Mouse (Mus musculus) embryo, embryonic 10.5 days (tissue): ENCODE data around the gene Mcat.

Experiments
- DNase-seq: peaks from one replicate; pipeline ENCODE4 v3.0.0-alpha.2; 2015; ENCODE audit warnings: low spot score

Gene Mcat

DNA sequence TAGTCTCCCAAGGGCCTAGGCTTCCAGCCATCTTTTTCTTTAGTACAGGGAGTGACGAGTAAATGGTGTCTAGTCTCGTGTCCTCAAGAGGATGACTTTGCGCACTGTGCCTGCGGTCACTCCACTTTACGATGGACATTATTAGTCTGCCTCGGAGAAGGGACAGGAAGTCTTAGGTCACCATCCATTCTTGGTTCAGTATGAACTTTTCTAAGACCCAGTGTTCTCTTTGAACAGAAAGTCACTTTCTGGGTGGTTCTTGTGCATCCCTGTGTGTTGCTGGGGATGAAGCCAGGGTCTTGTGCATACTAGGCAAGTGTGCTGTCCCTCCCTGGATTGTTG lies 27.7 kb downstream of the Mcat start:
- DNase-seq = no peak

DNA sequence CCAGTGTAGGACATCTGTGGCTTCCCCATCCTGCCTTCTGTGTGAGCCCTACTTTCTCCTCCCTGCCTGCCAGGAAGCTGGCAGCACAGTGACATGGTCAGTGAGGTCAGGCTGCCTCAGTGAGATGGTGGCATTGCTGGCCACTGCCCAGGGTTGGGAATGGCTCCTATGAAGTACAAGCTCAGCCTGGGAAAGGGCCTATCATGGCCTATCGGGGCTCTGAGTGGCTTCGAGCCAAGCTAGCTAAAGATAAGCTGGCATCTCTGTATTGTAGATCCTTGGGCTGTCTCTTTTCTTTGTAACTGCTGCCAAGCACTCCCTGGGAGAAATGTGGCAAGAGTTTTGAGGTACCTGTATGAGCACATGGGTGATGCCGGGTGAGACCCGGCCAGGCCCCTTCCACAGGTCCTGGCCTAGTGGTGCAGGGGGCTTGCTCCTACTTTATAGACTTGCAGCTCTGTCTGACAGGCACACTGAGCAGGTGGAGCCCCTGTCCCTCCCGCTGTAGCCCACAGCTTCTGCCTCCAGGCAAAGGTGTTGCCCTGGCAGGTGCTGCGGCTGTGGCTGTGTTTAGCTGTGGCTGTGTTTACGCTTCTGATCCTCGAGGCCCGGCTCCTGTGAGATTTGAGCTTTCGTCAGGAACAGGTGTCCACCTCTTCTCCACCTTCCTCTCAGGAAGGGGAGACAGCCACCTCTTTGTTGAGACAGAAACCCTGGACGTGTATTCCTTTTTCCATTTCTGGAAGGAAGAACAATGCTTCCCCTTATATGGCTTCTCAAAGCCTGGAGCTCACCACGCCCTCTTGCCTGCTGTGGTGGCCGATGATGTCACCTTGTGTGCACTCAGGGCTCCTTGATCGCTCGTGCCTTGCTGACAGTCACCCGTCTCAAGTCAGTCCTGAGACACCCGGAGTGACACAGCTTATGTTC lies 28.4 kb downstream of the Mcat start:
- DNase-seq = no peak

DNA sequence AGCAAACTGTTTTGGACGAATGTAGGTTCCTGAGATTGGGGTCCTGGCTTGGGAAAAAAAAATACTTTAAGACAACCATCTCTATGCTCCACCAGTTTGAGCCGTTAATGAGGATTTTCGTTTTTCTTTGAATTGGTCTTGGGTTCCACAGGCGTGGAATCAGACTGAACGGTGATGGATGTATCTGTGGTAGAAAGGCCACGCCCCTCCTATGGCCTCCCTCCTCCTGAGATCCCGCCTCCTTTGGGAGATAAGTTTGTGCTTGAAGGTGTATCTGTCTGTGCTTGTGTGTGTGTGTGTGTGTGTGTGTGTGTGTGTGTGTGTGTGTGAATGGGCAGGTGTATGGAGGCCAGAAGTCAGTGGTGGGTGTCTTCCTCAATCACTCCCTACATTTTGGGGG lies 31.0 kb downstream of the Mcat start:
- no peak for DNase-seq

GRCm38 (mm10) chr15:83531961-83532469 lies 31.6 kb downstream of the Mcat start:
- no peak for DNase-seq

DNA sequence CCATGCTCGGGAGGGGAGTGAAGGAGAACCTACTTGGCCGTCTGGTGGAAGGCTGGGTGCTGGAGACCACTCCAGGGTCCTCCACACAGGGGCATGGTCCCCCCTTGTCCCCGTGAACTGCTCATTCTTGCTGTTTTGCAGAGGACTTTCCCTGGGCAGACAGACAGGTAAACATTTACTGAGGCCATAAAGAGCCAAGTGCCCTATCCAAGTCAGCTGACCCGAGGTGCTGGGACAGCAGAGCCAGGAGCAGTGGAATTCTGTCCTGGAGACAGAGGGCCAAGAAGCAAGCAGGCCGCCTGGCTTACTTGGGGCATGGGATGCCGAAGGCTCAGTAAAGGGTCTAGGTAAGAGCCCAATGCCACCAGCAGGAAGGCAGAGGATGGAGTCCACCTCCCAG lies 32.9 kb downstream of the Mcat start:
- no peak for DNase-seq

DNA sequence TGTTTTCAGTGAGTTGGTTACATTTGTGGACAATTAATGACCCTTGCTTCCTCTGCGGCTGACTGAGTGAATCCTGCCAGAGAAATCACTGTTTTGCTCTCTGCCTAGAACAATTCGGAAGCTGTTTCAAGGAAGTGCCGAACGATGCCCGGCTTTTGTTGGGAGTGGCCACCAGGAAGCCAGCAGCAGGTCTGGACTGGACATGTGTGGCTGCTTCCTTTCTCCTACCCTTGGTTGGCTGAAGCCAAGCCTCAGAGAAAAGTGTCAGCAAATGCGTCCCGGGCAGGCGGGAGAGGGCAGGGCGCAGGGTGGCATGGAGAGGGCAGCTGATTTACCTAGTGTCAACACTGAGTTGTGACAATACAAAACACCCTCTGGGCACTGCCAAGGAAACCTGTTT lies 33.4 kb downstream of the Mcat start:
- no peak for DNase-seq

DNA sequence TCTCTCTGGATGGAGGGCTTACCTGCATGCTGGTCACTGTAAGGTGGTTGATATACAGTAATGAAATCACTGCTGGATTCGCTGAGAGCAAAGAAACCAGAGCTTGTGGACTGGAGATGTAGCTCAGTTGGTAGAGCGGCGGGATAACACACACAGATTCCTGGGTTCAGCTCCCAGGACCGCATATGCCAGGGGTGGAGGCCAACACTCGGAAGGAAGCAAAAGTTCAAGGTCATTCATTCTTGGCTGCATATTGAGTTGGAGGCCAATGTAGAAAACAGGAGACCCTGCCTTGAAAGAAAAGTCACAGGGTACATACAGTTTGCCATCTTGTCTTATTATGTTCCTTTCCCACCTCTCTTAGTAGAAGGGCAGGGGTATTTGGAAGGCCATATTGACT lies 33.8 kb downstream of the Mcat start:
- no peak for DNase-seq

DNA sequence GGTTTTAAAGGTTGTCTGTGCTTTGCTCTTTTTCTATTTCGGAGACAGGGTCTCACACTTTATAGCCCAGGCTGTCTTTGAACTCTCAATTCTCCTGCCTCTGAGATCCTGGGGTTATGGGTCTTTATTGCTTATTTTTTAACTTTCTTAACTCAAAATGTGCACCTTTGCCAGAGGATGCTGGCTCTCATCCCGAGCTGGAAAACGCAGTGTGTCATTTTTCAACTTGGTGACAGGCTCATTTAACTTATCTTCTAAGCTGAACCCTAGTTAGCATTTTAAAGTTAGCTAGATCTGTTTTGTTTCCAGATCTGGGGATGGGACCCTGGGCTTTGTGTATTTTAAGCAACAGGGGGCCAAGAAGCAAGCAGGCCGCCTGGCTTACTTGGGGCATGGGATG lies 34.7 kb downstream of the Mcat start:
- no peak for DNase-seq

GRCm38 (mm10) chr15:83527747-83528146 lies 35.8 kb downstream of the Mcat start:
- DNase-seq = no peak

GRCm38 (mm10) chr15:83527092-83527437 lies 36.5 kb downstream of the Mcat start:
- DNase-seq = no peak

DNA sequence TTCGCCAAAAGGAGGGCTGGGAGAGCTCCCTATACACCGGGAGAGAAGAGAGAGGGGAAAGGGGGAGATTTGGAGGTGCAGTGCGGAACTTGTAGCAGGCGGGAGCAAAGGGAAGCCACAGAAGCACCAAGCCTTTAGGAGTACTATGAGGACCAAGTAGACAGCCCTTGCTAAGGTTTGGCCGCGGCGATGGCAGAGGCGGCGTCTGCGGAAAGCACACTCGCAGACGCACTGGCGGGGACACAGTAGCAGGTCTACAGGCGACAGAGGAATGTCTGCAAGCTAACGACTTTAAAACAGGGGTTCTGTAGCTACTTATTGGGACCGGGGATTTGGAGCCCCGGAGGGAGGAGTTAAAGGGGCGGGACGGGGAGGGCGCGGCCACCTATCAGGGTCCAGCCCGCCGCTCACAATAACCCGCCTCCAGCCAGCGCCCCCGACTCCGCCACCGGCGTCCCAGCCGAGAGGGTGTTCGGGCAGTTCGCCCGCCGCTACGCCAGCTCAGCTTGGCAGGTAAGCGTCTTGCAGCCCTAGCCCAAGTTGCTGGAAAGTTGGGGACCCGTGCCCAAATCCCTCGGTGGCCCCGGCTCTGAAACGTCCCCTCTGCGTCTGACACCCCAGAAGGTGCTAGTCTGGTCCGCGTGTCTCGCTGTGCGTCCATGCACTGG lies 37.0 kb downstream of the Mcat start, which contains the start of gene Bik:
Gene Bik (plus strand): TSS at position 439 of the 668 bp plus-strand sequence.
- peak; percentile 82 for DNase-seq

GRCm38 (mm10) chr15:83524333-83524729 lies 39.3 kb downstream of the Mcat start:
- no peak for DNase-seq

- peak; percentile 19 for DNase-seq
Measured at GRCm38 (mm10) chr15:83523638-83524332, 39.8 kb downstream of the Mcat start.

DNA sequence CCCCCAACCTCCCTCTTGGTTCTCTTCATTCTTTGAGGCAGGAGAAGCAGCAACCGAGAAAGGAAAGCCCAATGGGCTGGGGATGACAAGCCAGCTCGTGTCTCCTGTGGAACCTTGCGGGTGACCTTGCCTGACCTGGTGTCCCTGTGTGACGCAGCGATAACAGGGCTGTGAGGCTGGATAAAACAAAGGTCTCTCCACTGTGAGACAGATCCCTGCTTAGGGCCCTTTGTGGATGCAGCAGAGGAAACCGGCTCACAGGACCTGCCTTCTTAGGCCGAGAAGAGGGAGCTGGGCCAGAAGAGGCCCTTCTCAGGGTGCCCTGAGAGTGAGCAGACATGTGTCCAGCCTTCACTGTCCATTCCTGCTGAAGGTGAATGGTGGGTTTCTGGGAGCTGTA lies 40.4 kb downstream of the Mcat start:
- DNase-seq = peak; percentile 34

DNA sequence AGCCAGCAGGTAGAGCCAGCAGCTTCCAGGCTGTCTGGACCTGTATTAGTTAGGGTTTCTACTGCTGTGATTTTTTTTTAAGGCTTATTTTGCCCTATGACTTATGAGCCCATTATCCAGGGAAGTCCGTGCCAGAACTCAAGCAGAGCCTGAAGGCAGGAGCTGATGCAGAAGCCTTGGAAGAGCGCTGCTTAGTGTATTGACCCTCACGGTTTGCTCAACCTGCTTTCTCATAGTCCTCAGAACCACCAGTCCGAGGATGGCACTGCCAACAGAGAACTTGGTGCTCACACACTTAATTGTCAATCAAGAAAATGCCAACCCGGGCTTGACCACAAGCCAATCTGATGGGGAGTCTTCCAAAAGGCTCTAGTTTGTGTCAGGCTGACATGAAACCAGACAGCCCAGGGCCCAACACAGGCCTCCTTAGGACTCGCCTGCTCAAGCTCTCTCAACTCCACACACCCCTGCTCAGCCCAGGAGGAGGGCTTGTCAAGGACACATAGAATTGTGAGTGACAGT lies 42.7 kb downstream of the Mcat start:
- DNase-seq = no peak

- DNase-seq = peak; percentile 95
Measured at GRCm38 (mm10) chr15:83518215-83519048, 45.2 kb downstream of the Mcat start.

GRCm38 (mm10) chr15:83515018-83515417 lies 48.6 kb downstream of the Mcat start:
- no peak for DNase-seq

GRCm38 (mm10) chr15:83512489-83513281 lies 50.9 kb downstream of the Mcat start:
- DNase-seq = no peak

- peak; percentile 96 for DNase-seq
Measured at GRCm38 (mm10) chr15:83510805-83511405, 52.7 kb downstream of the Mcat start, which contains the start of gene Ttll1. Ttll1 (minus strand) TSS chr15:83510893.
